Mouse (Mus musculus) liver, embryonic 15.5 days (tissue): ENCODE measurements around the gene Fam222a. TPM values are rescaled to one million over a fixed set of nuclear protein-coding genes. Genes with fewer than 3 reads are reported as not detected.

ENCODE experiments used
- ATAC-seq: fragments of 200-750 bp; cut with Nextera tagmentation; 2 replicates; pipeline ENCODE4 v1.8.0; 2017; ENCODE audit warnings: moderate number of reproducible peaks, mild to moderate bottlenecking, moderate library complexity; ENCODE audit not compliant: insufficient read depth
- H3K27ac ChIP-seq: fragments of 300-500 bp; sonication (generic); replicated peaks from 2 replicates; pipeline ENCODE4 v1.5.1; 2015; ENCODE audit warnings: mild to moderate bottlenecking, inconsistent platforms
- H3K27me3 ChIP-seq: fragments of 300-500 bp; sonication (generic); 2 replicates; pipeline ENCODE4 v1.6.1; 2015; ENCODE audit warnings: mild to moderate bottlenecking, inconsistent platforms
- H3K36me3 ChIP-seq: fragments of 300-500 bp; sonication (generic); replicated peaks from 2 replicates; pipeline ENCODE4 v1.6.1; 2015; ENCODE audit warnings: moderate library complexity, mild to moderate bottlenecking, inconsistent platforms
- H3K4me1 ChIP-seq: fragments of 300-500 bp; sonication (generic); replicated peaks from 2 replicates; pipeline ENCODE4 v1.6.1; 2015; ENCODE audit warnings: inconsistent platforms
- H3K4me2 ChIP-seq: fragments of 300-500 bp; sonication (generic); 2 replicates; pipeline ENCODE4 v1.6.1; 2015; ENCODE audit warnings: moderate library complexity, mild to moderate bottlenecking, inconsistent platforms
- H3K4me3 ChIP-seq: fragments of 300-500 bp; sonication (generic); replicated peaks from 2 replicates; pipeline ENCODE4 v1.5.1; 2015; ENCODE audit warnings: mild to moderate bottlenecking, inconsistent platforms
- H3K9ac ChIP-seq: fragments of 300-500 bp; sonication (generic); 2 replicates; pipeline ENCODE4 v1.6.1; 2015; ENCODE audit warnings: moderate library complexity, mild to moderate bottlenecking, inconsistent platforms
- H3K9me3 ChIP-seq: fragments of 300-500 bp; sonication (generic); replicated peaks from 2 replicates; pipeline ENCODE4 v1.6.1; 2016; ENCODE audit warnings: inconsistent platforms
- WGBS: fragments of 180-500 bp; shearing (Covaris S2); methylation state at CpG from one replicate; pipeline ENCODE4 v1.1.7; 2015; ENCODE audit warnings: mixed read lengths; ENCODE audit not compliant: insufficient replicate concordance; 5-methylcytosine and 5-hydroxymethylcytosine counted together
- polyA plus RNA-seq: library from polyadenylated mRNA; unstranded; fragments of >200 nt; fragmentation: Nextera tagmentation; extraction: Ambion mirVana; gene quantifications from 2 replicates; pipeline ENCODE4 v1.2.1, GENCODE M21; 2015

The Fam222a gene
- polyA plus RNA-seq = 0.50 and 0.73 TPM in 2 replicates

DNA sequence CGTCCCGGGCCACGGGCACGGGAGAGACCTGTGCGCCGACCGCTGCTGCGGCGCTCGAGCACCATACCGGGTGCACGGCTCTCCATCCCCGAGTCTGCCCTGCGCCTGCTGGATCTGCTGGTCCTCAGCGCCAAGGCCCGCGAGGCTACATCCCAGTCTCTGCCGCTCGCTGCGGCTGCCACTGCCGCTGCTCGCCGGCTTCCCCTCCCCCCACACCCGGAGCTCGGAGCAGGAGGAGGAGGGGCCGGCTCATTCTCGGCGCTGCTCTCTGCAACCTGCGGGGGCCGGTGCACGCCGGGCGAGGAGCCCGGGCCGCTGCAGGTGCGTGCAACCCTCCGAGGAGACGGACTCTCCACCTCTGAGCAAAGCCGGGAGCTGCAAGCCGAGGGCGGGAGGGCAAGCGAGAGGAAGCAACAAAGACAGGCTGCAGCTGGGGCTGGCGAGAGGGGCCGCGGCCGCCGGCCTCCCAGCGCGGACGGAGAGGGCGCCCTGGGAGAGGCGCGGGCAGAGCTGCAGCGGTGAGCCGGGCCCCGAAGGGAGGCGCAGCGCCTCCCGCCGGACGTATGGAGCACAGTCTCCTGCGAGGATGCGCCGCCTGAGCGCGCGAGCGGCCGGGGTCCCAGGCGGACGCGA, at the start of gene Fam222a:
TSS of gene Fam222a (plus strand) at position 452 of the 633 bp plus-strand sequence.
- H3K4me3 ChIP-seq = peak within 1 kb of the TSS; percentile 62
- peak within 1 kb of the TSS; percentile 85 for H3K4me2 ChIP-seq
- H3K27ac ChIP-seq = no peak within 1 kb of the TSS
- H3K27me3 ChIP-seq = peaks cover 80% of the 10 kb centered on the region
- no peak within 1 kb of the TSS; the same call in 1 of the 2 replicates for H3K9ac ChIP-seq
- H3K4me1 ChIP-seq = peaks cover 52% of the 10 kb centered on the region
- peak; percentile 50 for ATAC-seq
- H3K36me3 ChIP-seq = no peaks in the 10 kb centered on the region
- WGBS = under 1% methylated on average over 72 of the region's 72 CpGs
- H3K9me3 ChIP-seq = no peaks in the 10 kb centered on the region

- Histone ChIP-seq H3K36me3 (no peaks in the 10 kb centered on the region), H3K4me2 (no peak overlapping the region), H3K4me1 (no peaks in the 10 kb centered on the region), H3K9ac (no peak overlapping the region), H3K27me3 (no peaks in the 10 kb centered on the region), H3K9me3 (no peaks in the 10 kb centered on the region), H3K4me3 (no peak overlapping the region), H3K27ac (no peak overlapping the region)
- no peak for ATAC-seq
- 75% methylated on average over 6 of the region's 6 CpGs for WGBS
Measured at GRCm38 (mm10) chr5:114528355-114528754, 39.5 kb upstream of the Fam222a start.

- Histone ChIP-seq H3K36me3 (no peaks in the 10 kb centered on the region), H3K4me3 (no peak overlapping the region), H3K27me3 (no peaks in the 10 kb centered on the region; the same call in 1 of the 2 replicates), H3K9me3 (no peaks in the 10 kb centered on the region), H3K4me2 (no peak overlapping the region), H3K27ac (no peak overlapping the region), H3K9ac (no peak overlapping the region), H3K4me1 (no peaks in the 10 kb centered on the region)
- 52% methylated on average over 6 of the region's 6 CpGs for WGBS
- no peak for ATAC-seq
Measured at GRCm38 (mm10) chr5:114530337-114530736, 37.5 kb upstream of the Fam222a start.

- H3K27ac ChIP-seq = no peak overlapping the region
- H3K27me3 ChIP-seq = peaks cover 5% of the 10 kb centered on the region
- H3K4me2 ChIP-seq = no peak overlapping the region
- no peak overlapping the region for H3K4me3 ChIP-seq
- no peak overlapping the region for H3K9ac ChIP-seq
- H3K36me3 ChIP-seq = no peaks in the 10 kb centered on the region
- 60% methylated on average over 6 of the region's 6 CpGs for WGBS
- ATAC-seq = no peak
- H3K4me1 ChIP-seq = no peaks in the 10 kb centered on the region
- H3K9me3 ChIP-seq = no peaks in the 10 kb centered on the region
Measured at GRCm38 (mm10) chr5:114532055-114532454, 35.8 kb upstream of the Fam222a start.

DNA sequence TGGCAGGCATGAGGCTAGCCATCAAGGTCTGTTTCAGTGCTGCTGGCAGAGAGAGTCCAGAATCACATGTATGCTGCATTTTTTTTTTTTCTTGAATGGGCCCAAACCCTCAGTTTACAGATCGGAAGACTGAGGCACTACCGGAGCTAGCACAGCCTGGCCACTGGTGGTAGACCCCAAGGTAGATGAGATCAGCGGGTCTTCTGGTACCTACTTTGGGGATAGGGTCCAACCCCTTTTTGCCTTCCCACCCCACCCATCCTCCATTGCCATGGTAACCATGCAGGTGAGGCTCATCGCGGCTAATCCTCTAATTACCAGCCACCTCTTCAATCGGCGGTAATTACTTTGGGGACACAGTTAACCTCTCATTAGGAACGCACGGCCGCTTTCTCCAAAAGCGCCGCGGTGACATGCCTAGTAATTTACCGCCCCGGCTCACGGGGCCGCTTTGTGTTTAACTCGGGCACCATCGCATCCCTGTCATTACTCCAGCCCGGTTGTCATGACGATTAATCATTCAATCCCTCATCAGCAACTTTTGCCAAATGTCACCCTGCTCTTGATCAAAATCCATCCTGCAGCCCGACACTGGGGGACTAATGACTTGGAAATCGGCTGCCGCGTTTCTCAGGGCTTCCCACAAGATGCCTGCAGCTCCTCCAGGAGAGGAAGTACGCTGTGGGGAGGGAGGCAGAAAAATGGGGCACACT, 30.4 kb upstream of the Fam222a start:
- no peaks in the 10 kb centered on the region for H3K36me3 ChIP-seq
- WGBS = 11% methylated on average over 26 of the region's 26 CpGs
- no peak overlapping the region for H3K9ac ChIP-seq
- no peak for ATAC-seq
- no peak overlapping the region for H3K4me2 ChIP-seq
- no peaks in the 10 kb centered on the region for H3K9me3 ChIP-seq
- H3K27me3 ChIP-seq = peaks cover 32% of the 10 kb centered on the region
- no peaks in the 10 kb centered on the region for H3K4me1 ChIP-seq
- no peak overlapping the region for H3K27ac ChIP-seq
- H3K4me3 ChIP-seq = no peak overlapping the region

DNA sequence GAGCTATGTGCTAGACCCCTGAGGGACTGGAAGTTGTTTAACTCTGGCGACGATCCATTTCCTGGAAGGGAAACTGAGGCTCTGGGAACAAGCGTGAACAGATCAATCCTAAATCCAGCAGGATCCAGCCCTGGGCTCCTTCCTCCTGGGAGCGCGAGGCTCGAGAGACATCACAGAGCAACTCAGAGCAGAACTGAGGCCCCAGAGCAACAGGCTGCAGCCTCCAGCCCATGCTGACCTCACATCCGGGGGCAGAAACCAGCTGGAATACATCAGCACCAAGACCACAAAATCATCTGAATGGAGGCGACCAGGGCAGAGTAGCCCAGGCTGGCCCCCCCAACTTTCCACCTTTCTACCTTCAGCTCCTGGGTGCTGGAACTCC, 29.8 kb upstream of the Fam222a start:
- H3K36me3 ChIP-seq = no peaks in the 10 kb centered on the region
- H3K4me1 ChIP-seq = no peaks in the 10 kb centered on the region
- WGBS = 13% methylated on average over 8 of the region's 8 CpGs
- H3K4me2 ChIP-seq = no peak overlapping the region
- H3K4me3 ChIP-seq = no peak overlapping the region
- ATAC-seq = no peak
- H3K27ac ChIP-seq = no peak overlapping the region
- peaks cover 32% of the 10 kb centered on the region for H3K27me3 ChIP-seq
- H3K9ac ChIP-seq = no peak overlapping the region
- no peaks in the 10 kb centered on the region for H3K9me3 ChIP-seq

GRCm38 (mm10) chr5:114538752-114539151, 29.1 kb upstream of the Fam222a start:
- Histone ChIP-seq H3K9me3 (no peaks in the 10 kb centered on the region), H3K27ac (no peak overlapping the region), H3K27me3 (peaks cover 32% of the 10 kb centered on the region), H3K4me2 (no peak overlapping the region), H3K36me3 (no peaks in the 10 kb centered on the region), H3K4me3 (no peak overlapping the region), H3K9ac (no peak overlapping the region), H3K4me1 (no peaks in the 10 kb centered on the region)
- WGBS = 43% methylated on average over 4 of the region's 4 CpGs
- ATAC-seq = no peak

DNA sequence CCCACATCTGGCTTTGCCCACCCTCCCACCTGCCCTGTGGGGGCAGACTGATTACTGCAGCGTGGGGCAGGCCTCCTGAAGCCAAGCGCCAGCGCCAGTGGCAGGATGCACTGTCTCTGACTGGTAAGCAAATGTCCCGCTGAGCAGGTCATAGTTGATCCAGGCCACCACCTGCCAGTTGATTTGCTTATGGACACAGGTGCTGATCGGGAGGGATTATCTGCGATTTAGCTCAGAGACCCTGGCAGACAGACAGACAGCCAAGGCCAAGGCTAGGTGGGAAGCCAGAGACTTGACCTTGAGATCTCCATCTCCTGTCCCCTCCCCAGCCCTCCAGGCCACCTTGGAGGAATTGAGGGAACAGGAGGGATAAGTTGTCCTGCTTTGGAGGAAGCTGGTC, 28.1 kb upstream of the Fam222a start:
- no peak overlapping the region for H3K4me2 ChIP-seq
- H3K36me3 ChIP-seq = no peaks in the 10 kb centered on the region
- H3K9me3 ChIP-seq = no peaks in the 10 kb centered on the region
- peaks cover 32% of the 10 kb centered on the region for H3K27me3 ChIP-seq
- no peaks in the 10 kb centered on the region for H3K4me1 ChIP-seq
- H3K27ac ChIP-seq = no peak overlapping the region
- no peak for ATAC-seq
- no peak overlapping the region for H3K4me3 ChIP-seq
- no peak overlapping the region for H3K9ac ChIP-seq
- WGBS = 67% methylated on average over 6 of the region's 6 CpGs

DNA sequence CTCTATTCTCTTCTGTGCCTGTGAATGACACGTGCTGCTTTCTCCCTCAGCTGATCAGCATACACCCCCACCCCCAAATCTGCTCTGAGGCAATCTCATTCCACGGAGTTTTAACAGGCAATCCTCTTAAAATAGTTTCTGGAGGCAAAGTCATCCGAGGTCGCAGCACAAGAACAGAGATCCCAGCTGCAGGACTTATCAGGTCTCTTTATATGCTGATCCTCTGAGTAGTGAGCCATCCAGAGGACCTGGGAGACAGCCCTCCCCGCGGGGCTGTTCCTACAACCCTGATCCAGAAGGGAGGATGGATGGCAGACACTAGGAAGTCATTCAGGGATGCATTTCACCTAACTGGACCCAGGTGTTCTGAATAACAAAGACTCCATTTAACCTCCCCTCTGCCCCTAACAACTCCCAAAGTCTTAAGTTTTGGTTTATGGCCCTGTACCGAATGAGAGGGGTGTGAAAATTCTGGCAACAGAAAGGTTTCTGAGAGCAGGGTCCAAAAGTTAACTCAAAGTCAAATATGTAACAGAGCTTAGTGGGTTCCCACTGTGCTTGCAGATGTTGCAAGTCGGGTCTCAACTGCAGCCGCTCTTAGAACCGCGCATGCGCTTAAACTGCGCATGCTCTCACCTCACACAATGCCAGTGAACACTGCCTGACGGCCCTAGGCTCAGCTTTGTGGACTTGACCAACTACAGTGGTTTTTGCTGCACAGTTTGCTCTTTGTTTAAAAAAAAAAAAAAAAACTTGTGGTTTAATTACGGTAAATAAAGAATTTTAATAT, 26.0 kb upstream of the Fam222a start:
- Histone ChIP-seq H3K4me1 (no peaks in the 10 kb centered on the region), H3K36me3 (no peaks in the 10 kb centered on the region), H3K4me2 (no peak overlapping the region), H3K9me3 (no peaks in the 10 kb centered on the region), H3K27me3 (peaks cover 29% of the 10 kb centered on the region), H3K4me3 (no peak overlapping the region), H3K9ac (no peak overlapping the region), H3K27ac (no peak overlapping the region)
- WGBS = 43% methylated on average over 15 of the region's 15 CpGs
- ATAC-seq = no peak

GRCm38 (mm10) chr5:114543656-114544055, 24.2 kb upstream of the Fam222a start:
- Histone ChIP-seq H3K27ac (no peak overlapping the region), H3K9ac (no peak overlapping the region), H3K9me3 (no peaks in the 10 kb centered on the region), H3K36me3 (no peaks in the 10 kb centered on the region), H3K4me3 (no peak overlapping the region), H3K27me3 (peaks cover 11% of the 10 kb centered on the region), H3K4me2 (no peak overlapping the region), H3K4me1 (no peaks in the 10 kb centered on the region)
- no peak for ATAC-seq
- WGBS = 78% methylated on average over 6 of the region's 6 CpGs

- no peak for ATAC-seq
- peaks cover 7% of the 10 kb centered on the region for H3K27me3 ChIP-seq
- H3K4me2 ChIP-seq = no peak overlapping the region
- H3K27ac ChIP-seq = no peak overlapping the region
- no peak overlapping the region for H3K4me3 ChIP-seq
- no peaks in the 10 kb centered on the region for H3K36me3 ChIP-seq
- 63% methylated on average over 4 of the region's 4 CpGs for WGBS
- no peaks in the 10 kb centered on the region for H3K9me3 ChIP-seq
- H3K4me1 ChIP-seq = no peaks in the 10 kb centered on the region
- no peak overlapping the region for H3K9ac ChIP-seq
Measured at GRCm38 (mm10) chr5:114544205-114544604, 23.6 kb upstream of the Fam222a start.
